Mouse (Mus musculus) ovary, adult 18-20 months (tissue): ENCODE measurements around the gene Gm8212.
"Not testable (repeated sequence)": the region's sequence is repeated elsewhere in the genome, so short reads cannot be mapped to it uniquely, and the experiment has no call there.

Experiments
- DNase-seq: peaks from one replicate; pipeline ENCODE4 v3.0.0; 2022; ENCODE audit warnings: low spot score, mixed read lengths

The Gm8212 gene

DNA sequence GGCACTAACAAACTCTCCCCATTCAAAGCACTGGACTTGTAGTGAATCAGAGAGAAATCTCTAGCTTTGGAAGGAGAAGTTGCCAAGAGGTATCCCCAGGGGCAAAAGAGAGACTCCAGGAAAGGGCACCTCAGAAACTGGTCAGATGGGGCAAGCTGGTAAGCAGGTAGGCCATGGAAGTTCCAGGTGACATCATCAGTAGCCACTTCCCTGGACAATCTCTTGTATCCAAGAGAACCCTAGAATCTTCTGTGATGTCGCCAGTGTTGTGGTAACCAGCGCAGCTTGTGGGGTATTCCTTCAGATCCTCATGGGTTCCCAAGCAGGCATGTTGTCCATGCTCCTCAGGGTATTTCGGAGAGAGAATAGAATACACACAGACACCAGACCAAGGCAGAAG lies at the start of gene Gm8212:
TSS of gene Gm8212 (plus strand) at position 301 of the 400 bp plus-strand sequence.
- not testable (repeated sequence) for DNase-seq

DNA sequence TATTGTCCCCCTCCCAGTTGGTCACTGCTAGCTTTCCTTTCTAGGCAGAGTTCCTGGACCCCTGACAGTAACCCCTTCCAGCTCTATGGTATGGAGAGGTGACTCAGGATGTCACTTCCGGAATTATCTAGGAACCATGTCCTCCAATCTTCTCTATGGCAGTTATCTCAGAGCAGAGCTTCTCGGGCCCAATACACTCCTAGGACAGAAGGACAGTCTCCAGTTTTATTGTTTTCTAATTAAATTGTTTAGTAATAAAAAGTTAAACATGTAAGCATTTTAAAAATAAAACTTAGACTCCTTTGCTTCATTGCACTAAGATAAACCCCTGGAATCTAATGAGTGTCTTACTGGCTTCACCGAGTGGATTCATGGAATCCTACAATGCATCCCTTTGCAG lies 15.7 kb downstream of the Gm8212 start, which contains the start of gene 4930503E14Rik:
TSS of gene 4930503E14Rik (minus strand) at position 101 of the 400 bp plus-strand sequence.
- not testable (repeated sequence) for DNase-seq

DNA sequence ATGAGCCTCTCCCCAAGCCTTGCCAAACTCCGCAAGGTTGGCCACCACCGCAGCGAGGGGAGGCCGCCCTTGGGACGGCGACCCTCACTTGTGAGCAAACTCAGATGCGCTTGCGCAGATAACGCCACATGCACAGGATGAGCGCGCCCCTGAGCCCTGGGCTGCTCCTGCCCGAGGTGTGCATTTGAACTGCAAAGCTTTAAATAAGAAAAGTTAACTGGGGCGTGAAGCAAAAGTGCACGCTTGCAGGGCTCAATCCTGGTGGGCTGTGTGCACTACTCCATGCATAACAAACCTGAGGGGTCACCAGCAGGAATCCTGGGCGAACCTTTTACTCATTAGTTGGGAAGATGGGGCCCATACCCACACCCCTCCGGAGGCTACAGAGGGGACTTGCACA lies 50.6 kb downstream of the Gm8212 start:
- DNase-seq: no peak
